Mouse (Mus musculus) urinary bladder, adult 18-20 months (tissue): Measurements from ENCODE around the gene Rac2.

Experiments
- DNase-seq, 2 experiments: peaks; one replicate each; pipeline ENCODE4 v3.0.0; 2022; ENCODE audit warnings: low spot score in 2 of 2, mixed read lengths in 2 of 2

The Rac2 gene

DNA sequence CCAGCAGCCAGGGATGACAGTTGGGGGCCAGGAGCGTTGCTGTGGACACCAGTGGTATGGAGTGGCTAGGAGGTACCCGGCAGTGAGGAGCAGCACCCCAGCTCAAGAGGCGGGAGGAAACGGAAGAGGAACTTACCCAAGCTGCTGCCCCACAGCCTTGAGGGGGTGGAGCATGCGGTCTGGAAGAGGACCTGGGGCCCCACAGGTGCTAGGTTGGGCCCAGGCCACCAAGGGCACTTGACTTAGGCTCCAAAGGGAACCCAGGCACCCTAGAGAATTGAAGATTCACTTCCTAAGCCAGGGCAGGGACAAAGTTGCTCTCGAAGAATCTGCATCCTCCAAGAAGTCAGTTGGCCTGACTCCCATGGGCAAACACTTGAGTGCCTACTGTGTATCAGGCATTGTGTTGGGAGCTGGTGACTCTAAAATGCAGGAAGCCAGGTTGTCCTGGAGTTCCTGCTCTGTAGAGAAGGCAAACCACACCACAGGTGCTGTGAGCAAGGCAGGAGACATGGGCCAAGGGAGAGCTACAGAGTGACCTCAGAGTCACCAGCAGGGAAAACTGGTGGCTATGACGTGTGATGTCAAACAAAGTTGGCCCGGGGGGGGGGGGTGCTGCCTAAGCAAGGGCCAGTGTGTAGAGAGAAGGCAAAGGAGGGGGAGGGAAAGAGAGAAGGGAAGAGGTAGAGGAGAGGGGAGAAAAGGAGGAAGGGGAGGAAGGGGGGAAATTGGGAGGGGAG is at the start of gene Rac2:
Gene Rac2 (minus strand): TSS at position 126 of the 740 bp plus-strand sequence.
- no peak for DNase-seq

DNA sequence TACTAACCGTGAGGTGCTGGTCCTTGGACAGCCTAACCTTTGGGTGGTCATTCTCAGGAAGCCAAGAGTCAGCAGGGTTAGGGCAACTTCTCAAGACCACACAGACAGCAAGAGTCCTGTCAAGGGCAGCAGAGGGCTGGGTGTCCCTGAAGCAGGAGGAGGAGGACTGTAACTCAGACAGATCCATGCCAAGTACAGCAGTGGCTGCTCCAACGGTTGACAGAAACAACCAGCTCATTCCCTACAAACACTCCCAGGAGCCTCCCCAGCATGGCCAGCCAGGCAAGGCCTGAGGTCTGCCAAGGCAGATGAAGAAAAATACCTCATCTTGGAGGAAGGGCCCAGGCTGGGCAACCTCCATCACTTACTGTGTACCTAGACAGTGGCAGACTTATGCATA is 44.4 kb upstream of the Rac2 start:
- no peak for DNase-seq

DNA sequence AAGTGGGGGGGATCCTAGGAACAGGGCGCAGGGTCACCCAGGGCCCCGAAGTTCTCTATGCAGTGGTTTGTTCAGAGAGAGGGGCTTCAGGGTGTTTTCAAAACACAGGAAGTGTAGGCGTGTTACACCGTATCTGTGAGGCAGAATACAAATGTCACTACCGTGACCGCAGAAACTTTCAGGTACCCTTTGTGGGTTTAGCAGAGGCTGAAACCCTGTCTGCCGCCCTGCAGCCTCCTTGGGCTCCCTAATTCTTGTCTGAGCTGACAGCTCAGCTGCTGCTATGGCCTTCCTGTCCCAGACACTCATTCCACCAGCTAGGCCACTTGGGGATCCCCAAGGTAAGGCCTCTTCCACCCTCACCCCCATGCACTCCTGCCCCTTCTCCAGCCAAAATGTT is 42.0 kb upstream of the Rac2 start:
- DNase-seq = no peak

DNA sequence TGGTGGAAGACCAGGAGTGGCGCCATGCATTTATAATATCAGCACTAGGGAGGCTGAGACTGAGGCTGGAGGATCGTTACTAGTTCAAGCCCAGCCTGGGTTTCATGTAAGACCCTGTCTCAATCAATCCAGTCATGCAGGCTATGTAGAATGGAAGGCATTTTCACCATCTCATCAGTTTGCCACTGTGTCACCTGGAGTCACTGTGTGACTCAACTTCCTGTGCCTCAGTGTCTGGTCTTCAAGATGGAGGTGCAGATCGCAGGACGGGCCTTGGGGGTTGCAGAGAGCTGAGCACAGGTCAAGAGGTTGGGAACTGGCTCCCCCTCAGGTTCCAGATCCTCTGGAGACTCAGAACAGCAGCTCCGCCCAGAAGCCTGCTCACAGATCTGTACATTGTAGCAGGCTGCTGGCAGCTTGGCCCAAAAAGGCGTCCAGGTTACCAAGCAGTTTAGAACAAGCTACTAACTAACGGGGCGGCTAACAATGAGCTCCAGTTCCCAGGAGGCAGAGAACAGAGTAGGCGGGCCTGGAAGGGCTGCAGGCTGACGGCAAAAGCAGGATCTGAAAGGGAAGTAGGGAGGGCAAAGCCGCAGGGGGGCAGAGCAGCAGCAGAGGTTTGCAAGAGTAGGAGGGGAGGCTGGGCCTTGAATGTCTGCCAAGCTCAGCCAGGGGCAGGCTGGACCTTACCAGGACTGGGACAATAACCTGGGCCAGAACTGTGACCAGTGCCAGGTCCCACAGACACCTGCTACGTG is 38.3 kb upstream of the Rac2 start:
- no peak for DNase-seq

DNA sequence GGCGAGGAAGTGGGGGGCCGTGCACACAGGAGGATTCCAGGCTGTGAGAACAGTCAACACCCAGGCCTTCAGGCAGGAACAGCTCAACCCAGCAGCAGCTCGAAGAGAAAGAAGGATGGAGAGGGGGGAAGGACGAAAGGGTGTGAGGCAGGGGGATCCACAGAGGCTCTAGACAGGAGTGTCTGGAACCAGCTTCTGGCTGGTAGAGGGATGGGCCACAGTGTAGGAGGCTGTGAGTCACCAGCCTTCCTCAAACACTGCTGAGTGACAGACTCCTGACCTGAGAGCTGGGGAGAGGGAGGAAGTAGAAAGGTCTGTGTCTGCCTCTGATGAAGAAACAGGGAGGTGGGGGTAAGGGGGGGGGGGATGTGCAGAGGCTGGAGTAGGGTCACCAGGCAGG is 34.9 kb upstream of the Rac2 start:
- no peak for DNase-seq

DNA sequence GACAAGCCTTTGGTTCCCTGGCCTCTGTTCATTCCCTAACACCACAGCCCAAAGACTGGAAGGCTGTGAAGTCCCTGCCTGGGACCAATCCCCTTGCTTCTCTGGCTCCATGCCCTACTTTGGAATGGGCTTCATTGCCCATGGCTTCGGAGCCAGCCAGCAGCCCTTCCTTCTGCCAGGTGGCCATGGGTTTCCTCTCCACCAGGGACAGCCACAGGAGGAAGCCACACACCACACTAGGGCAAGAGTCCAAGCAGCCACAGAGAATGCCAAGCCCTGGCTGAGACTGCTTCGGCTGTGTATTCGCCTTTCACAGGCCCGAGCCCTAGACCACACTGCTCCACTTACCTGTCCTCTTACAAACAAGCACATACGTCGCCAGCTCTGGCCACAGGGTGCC is 33.5 kb upstream of the Rac2 start:
- no peak for DNase-seq

DNA sequence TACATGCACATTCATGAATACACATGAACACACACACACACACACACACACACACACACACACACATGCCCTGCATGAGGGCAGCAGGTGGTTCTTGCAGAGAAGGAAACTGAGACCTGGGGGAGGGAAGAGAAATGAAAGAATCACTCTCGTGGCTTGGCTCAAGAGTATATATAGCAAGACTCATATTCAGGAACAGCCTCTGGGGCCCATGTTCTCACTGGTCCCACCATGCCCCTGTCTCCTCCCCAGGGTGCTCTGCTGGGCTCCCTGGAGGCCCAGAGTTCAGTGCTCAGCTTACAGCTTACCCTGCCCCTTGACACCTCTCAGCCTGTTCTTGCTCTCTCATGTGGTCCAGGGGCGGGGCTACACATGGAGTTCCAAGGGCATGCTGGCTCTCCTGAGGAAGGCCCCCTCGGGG is 32.8 kb upstream of the Rac2 start:
- no peak for DNase-seq

DNA sequence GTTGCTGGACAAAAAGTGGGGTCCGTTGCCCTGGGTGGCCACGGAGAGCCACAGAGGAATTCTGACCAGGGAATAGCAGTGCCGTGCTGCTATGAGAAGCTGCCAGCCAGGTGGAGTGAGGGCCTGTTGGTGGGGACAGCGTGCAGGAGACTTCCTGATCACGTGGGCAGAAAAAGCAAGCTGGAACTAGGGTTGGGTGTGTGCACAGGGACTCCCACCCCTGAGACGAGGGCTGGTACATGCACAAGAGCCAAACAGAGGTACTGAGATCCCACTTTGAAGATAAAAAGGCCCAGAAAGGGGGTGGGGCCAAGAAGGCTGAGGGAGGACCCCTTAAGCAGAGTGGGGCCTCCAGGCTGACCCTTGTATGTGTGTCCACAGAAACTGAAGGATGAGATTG is 31.7 kb upstream of the Rac2 start:
- DNase-seq = no peak

DNA sequence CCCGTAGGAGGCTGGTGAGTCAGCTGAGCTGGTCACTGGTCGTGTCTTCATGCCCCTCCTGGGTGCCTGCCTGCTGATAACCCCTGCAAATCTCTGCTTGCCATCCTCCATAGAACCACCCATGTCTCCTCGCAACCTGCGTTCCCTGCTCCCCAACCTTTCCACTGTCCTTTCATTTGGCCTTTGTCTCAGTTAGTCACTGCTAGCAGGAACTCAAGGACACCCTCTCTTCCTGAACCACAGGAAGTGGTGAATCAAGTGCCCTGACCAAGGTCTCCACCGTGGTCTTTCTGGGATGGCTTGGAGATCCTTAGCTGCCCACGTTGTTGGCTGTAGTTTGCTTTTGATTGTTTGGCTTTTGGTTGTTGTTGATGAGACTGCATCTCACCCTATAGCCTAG is 28.6 kb upstream of the Rac2 start:
- DNase-seq = no peak

DNA sequence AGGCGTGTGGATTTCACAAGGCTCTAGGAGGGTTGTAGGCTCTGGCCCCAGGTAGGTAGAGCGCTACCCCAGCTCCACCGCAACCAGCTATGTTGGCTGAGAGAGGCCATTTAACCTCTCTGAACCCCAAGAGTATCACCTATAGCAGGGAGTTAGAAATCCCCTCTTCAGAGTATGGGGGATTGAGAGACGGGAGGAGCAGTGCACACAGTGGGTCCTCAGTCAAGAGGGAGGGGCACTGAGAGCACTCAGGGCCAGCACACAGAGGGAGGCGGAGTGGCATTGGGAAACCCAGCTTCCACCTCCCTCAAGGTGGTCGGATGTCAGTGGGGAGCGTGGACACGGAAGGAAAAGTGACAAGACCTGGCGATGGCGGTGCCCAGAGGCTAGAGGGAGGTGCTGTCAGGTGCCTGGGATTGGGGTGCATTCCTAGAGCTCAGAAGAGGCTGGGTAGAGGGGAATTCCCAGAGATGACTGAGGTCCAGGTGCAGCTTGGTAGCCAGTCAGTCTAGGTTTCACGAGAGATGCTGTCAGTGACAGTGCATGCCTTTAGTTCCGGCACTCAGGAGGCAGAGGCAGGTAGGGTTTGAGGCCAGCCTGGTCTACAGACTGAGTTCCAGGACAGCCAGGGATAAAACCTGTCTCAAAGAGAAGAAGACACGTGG is 27.1 kb upstream of the Rac2 start:
- DNase-seq = no peak

DNA sequence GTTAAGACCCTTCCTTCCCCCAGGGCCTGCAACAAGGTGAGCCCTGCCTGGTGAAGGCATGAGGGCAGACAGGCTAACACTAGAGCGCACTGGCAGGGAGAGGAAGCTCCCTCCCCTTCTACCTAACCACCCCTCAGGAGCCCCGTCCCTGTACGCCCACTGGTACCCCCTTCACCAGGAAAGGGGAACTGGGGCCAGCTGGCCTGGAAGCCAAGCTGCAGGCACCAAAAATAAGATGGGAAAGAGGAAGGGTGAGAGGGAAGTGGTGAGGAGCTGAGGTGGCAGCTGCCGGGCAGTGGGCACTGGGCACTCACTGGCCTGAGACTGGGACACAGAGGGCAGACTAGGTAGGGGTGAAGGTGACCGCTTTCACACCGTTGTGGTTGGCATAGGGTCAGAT is 26.5 kb upstream of the Rac2 start:
- no peak for DNase-seq

DNA sequence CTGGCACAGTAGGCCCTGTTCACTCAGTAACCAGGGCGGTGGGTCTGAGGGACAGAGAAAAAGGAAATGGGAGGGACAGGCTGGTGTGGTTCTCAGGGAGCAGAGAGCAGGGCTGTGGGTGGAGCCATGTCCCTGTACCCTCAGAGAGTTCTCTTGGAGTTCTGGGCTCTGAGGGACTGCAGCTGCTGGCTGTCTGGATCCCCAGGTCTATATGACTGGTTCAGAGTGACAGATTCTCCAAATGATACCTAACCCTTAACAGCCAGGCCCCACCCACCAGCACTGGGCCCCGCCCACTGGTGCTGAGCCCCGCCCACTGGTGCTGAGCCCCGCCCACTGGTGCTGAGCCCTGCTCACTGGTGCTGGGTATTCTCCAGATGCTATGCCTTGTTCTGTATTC is 25.1 kb upstream of the Rac2 start:
- DNase-seq = no peak

DNA sequence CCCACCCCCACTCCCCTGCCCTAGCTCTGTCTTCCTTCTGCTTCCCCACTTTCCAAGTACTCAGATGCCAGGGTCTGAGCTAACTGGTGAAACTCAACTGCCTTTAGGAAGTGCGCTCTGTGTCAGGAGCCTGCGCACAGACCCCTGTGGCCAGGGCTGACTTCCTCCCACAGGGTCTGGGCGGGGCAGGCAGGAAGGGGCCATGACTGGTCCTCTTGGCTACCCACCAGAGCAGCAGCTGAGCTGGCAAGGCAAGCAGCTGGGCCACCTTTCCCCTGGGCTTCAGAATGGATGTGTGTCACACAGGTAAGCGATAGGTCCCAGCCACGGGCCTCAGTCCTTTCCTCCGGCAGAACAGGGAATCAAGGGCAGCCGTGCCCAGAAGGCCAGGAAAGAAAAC is 24.3 kb upstream of the Rac2 start, which contains the start of gene Cyth4:
Gene Cyth4 (plus strand): TSS at position 134 of the 400 bp plus-strand sequence.
- DNase-seq = no peak

DNA sequence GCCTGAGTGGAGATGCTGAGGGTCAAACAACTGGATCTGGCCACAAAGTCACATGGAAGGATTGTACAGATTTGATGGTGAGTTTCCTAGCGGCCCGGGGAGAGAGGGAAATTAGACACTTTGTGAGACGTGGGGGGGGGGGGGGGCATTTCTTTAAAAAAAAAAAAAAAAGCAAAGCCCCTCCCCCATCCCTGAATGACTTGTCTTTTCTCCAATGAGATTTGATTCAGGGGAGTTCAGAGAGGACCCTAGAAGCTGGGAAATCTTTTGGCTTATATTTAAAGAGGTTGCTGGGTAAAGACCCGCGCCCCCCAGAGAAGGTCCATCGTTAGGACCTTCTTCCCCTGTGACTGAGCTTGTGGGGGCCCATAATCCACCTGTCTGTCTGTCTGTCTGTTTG is 23.9 kb upstream of the Rac2 start:
- no peak for DNase-seq

DNA sequence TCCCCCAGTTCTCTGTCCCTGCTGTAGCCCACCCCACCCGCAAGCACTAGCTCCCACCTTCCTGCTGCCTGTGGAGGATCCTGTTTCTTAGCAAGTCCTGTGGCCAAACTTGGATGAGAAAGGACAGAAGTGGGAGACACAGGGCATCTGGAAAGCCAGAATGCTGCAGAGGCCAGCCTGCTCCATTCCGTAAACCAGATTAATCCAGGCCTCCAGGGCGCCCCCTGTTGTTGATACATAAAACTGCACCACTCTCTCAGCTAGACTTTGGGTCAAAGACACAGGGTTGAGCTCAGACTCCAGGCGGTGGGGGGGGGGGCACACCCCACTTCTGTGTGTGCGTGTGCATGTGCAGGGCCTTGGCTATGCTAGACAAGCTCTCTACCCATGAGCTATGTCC is 22.9 kb upstream of the Rac2 start:
- no peak for DNase-seq

DNA sequence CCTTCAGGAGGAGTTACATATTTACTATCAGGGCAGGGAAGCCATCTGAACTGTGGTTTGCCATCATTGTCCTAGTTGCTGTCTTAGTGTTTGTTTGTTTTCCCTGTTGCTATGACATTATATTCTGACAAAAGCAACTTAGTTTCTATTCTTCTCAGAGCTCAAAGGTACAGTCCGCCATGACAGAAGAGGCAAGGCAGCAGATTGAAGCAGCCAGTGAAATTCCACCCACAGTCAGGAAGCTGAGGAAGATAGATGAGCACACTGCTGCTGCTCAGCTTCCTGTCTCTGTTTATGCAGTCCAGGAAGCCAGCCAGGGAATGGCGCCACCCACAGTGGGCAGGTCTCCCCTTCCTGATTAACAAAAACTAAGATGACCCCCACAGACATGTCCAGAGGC is 22.2 kb upstream of the Rac2 start:
- no peak for DNase-seq

DNA sequence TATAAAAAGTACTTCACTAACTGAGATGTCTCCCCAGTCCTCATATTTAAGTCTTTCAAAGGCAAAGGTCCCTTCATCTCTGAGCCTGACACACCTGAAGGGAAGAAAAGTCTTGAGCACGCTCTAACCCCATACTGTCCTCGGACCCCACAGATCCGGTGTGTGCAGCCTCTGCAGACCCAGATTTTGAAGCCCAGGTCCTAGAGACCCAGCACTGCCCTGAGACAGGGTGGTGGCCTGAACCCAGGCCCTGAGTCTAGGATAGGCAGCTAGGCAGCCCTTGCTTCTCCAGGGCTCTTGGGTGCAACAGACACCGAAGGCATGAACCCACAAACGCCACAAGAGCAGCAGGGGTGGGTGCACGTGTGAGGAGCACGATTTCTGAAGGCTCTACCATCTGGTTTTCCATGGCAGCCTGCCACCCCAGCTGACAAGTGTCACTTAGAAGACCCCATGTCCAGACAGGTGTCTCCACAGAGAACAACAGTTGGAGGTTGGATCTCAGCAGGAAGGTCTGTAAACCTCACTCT is 21.4 kb upstream of the Rac2 start:
- no peak for DNase-seq

DNA sequence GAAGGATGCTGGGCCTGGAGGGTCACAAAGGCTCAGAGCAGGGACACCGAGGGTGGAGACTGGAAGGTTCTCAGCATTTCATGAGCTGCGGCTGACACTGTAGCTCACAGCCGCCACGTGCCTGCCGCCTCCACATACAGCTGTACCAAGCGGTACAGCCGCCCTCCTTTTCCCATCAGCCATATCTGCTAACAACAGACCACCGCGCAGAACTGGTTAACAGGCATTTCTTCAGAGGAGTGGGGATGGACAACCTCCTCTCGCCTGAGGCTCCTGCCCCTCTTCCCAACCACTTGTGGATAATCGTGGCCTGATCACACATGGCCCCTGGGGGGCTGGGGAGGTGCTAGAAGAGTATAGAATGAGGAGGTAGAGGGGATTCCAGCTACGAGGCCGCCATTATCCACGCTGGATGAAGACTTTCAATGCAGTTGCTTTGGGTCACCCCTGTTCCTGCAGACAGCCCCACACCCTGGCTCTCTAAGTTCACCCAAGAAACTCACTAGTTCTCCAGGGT is 19.9 kb upstream of the Rac2 start:
- no peak for DNase-seq

DNA sequence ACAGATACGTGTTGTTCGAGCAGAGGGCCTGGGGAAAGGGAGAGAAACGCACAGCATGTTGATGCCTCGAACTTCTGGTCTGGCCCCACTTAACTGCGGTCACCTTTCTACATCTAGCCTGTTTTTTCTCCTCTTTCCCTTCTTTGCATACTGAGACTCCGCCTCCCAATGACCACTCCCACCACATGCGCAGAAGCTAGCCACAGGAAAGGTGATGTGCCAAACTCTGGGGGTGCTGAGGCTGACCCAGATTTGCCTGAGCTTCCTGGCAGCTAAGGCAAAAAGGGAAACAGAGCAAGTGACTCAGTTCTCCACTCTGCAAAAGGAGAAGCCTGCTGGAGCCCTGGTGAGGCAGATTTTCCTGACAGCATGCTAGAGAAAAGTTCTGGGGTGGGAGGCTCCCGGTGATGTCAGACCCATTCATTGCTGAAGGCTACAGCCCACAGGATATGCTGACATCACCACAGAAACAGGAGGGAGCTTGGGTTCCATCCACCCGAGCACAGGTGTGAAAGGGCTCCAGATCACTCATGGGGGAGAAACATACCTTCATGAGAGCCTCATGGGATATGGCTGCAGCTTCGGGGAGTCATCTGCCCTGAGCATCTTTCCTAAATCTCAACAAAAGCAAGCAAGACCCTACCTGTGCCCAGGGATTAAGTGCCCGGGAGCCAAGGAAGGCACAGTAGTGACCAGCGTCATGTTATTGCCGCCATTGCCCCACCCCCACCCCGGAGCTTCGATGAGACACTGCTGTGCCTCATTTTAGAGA is 19.3 kb upstream of the Rac2 start:
- DNase-seq = no peak

DNA sequence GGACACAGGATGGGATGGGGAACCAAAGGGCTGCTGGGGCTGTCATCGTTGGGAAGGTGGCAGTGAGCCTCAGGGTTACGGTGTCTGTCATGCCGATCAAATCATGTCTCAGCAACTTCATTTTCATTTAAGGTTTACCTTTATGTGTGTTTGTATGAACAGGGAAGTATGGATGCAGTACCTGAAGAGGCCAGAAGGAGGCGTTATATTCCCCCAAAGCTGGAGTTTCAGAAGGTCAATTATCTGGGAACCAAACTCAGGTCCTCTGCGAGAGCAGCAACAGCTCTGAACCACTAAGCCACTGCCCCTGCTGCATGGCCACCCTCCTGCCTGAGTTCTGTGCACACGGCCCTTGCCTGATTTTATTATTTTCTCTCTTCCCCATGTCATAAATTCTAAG is 18.2 kb upstream of the Rac2 start:
- DNase-seq = no peak

DNA sequence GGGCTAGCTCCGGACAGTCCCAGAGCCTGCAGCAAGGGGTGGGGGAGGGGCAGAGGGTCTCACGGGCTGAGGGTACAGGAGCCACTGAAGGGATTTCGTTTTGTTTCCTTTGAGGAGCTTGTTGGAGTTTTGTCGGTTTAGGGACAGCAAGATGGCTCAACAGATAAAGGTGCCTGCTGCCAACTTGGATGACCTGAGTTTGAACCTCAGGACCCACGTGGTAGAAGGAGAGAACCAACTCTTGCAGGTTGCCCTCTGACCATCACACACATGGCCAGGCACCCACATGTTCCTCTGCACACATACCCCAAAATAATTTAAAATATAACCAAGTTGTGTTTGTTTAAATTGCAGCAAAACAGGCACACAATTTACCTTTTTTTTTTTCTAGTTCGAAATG is 17.4 kb upstream of the Rac2 start:
- no peak for DNase-seq

DNA sequence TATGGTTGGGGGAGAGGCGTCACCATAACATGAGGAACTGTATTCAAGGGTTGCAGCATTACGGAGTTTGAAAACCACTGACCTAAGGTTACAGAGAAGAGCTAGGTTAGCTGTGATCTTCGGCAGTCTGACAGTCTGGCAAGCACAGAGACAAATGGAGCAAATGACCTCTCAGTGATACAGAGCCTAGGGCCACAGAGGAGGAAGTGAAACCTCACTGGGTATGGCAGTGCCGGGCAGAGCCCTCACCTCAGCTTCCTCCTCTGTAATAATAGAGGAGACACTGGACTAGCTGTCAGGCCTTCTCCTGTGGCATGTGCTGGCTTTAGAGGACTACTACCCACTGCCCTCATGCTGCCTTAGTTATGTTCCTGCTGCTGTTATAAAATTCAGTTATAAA is 16.3 kb upstream of the Rac2 start:
- no peak for DNase-seq
